Mouse (Mus musculus) heart, postnatal 25 days (tissue): ENCODE measurements around the gene Magea8. TPM values are rescaled to one million over a fixed set of nuclear protein-coding genes. Genes with fewer than 3 reads are reported as not detected.
"Not testable (repeated sequence)": the region's sequence is repeated elsewhere in the genome, so short reads cannot be mapped to it uniquely, and the experiment has no call there.

ENCODE experiments used
- DNase-seq: peaks from one replicate; pipeline ENCODE4 v3.0.0; 2022; ENCODE audit warnings: low spot score
- intact Hi-C: fragments of 180-260 bp; cut with DNase I; formaldehyde crosslinking; loops from one replicate; pipeline ENCODE4 v1.15.1; 2025
- total RNA-seq, 2 experiments: library from RNA; stranded (reverse); gene quantifications; 2 replicates each; pipeline ENCODE4 v1.2.3; 2021

The Magea8 gene
- not detected for total RNA-seq

GRCm38 (mm10) chrX:154995750-154996149 is at the start of gene Magea8:
Magea8 (minus strand) TSS chrX:154995850.
- DNase-seq, intact Hi-C loops: not testable (repeated sequence)

DNA sequence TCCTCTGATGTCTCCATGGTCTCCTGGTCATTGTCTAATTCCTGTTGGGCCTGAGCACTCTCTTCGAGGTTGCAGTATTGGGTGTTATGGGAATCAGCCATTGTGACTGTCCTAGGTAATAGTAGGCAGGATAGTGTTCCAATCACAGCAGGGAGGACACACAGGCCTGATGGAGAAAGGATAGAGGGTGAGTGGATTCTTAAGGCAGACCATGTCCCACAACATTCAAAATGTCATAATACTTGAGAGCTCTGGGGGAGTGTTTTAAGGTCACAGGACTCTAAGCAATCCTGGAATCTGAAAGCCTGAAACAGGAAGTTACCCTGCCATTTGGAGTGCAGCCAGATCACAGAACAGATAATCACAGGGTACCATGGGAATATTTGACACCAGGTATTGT is 46.2 kb downstream of the Magea8 start, which contains the start of gene Magea3:
Gene Magea3, minus strand, starts transcription at position 101 of the 400 bp plus-strand sequence.
- intact Hi-C loops: not testable (repeated sequence)

DNA sequence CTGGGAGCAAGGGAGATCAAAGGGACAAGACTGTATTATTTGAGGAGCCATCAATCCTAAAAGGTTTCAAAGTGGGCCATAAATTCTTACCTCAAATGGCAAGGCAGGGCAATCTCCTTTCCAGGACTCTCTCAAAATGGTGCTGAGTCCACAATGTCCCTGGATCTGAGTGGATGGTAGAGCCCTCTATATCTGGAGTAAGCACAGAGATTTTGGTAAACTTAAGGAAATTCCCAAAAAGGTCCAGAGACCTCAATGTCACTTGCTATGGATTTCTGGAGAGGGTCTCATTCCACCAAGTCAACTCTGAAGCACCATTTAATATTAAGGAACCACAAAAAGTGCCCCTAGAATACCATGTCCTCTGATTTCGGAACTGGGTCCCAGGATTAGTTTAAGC is 59.8 kb downstream of the Magea8 start, which contains the start of gene Magea6:
Gene Magea6, minus strand, starts transcription at position 101 of the 400 bp plus-strand sequence.
- DNase-seq, intact Hi-C loops: not testable (repeated sequence)

More for the DNA sequence above, 46.2 kb downstream of the Magea8 start, which contains the start of gene Magea3:
- DNase-seq: not testable (repeated sequence)

Other genes starting within 250 kb of the Magea8 start
- not detected for gene Cldn34b1, start 105.6 kb downstream of the Magea8 start, total RNA-seq
- gene Magea6, start 59.9 kb downstream of the Magea8 start, total RNA-seq: not detected
- gene Magea3, start 46.3 kb downstream of the Magea8 start, total RNA-seq: not detected
- not detected for gene Magea5, start 67.3 kb upstream of the Magea8 start, total RNA-seq
- gene Magea1, start 93.9 kb upstream of the Magea8 start, total RNA-seq: not detected
- gene Magea2, start 97.8 kb upstream of the Magea8 start, total RNA-seq: not detected
- not detected for gene Cldn34b2, start 132.6 kb upstream of the Magea8 start, total RNA-seq
- 10 to 100 TPM; 34.8 to 35.5 TPM for gene Sat1, start 220.6 kb upstream of the Magea8 start, total RNA-seq